Mouse (Mus musculus): ENCODE measurements around the gene Prrt1.

DNA sequence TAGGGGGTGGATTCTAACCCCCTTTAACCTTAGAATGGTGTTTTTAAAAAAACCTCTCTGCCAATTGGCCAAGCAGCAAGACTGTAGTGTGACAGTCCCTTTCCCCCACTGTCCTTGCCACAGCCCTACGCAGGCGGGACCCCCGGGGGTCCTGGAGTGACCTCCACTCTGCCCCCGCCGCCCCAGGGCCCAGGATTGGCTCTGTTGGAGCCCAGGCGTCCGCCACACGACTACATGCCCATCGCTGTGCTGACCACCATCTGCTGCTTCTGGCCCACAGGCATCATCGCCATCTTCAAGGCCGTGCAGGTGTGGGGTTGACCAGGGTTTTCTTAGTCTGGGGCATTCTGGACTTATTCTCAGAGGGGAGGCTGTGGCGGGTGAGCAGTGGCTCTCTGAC, 2.3 kb downstream of the Prrt1 start:
- TF ChIP-seq EP300 (IDR thresholded peaks at IDR 0.05; ENCODE audit: low read depth) = no peak
- TF ChIP-seq CTCF (IDR thresholded peaks at IDR 0.05; ENCODE audit: low read depth) = no peak
